Mouse (Mus musculus) bone marrow, adult 2 months (tissue): ENCODE data around the gene Ppp1r12a.

Experiments used
- CTCF ChIP-seq: fragments of 200-500 bp; IDR thresholded peaks from 2 replicates; pipeline ENCODE4 v1.5.1; 2011; ENCODE audit warnings: low read length, control low read depth; ENCODE audit not compliant: control insufficient read depth, insufficient read depth
- POLR2A ChIP-seq: fragments of 200-500 bp; IDR thresholded peaks from 2 replicates; pipeline ENCODE4 v1.6.1; 2011; ENCODE audit warnings: low read depth, mild to moderate bottlenecking, control low read depth, low read length, borderline replicate concordance; ENCODE audit not compliant: control insufficient read depth

- TF ChIP-seq POLR2A (no peak), CTCF (no peak)
These were observed 16.3 kb upstream of the Ppp1r12a start for GRCm38 (mm10) chr10:108145701-108146100.
